Mouse (Mus musculus): ENCODE results near the gene Hnrnpll. TPM values are rescaled to one million over a fixed set of nuclear protein-coding genes. Genes with fewer than 3 reads are reported as not detected.
A peak's percentile ranks its signal among the peaks of the same experiment; 100 is the strongest.

Gene Hnrnpll
- polyA plus RNA-seq, 1 experiment from 2014 or later = 65.9 TPM

- POLR2A ChIA-PET = no interaction called here
- in situ Hi-C loops (cut with MboI; ENCODE audit: low pct_unique_long_range_greater_than_20kb) = no loop called here
- CTCF ChIA-PET = interaction anchor here (2.2 kb wide), 1 partner anchor 12 kb away, joined by 7 read pairs; no protein-coding TSS in a partner anchor
- ATAC-seq = no peak
- H3K27me3 ChIP-seq = peaks cover 10% of the 10 kb centered on the region
- DNase-seq (ENCODE audit: low read depth, low spot score) = no peak
- no peak for TF ChIP-seq CTCF (IDR thresholded peaks at IDR 0.05)
These were observed 24.5 kb upstream of the Hnrnpll start for GRCm38 (mm10) chr17:80086591-80086990.

- in situ Hi-C loops (cut with MboI; ENCODE audit: low pct_unique_long_range_greater_than_20kb) = no loop called here
- ChIA-PET CTCF (interaction anchor here (1.1 to 2.2 kb wide), 2 partner anchors 10 to 15 kb away, joined by 3 to 7 read pairs; no protein-coding TSS in a partner anchor), POLR2A (no interaction called here)
- ATAC-seq (no peak), DNase-seq (ENCODE audit: low read depth, low spot score) (no peak)
- H3K27me3 ChIP-seq = peaks cover 7% of the 10 kb centered on the region
- no peak for TF ChIP-seq CTCF (IDR thresholded peaks at IDR 0.05)
These were observed 22.3 kb upstream of the Hnrnpll start for GRCm38 (mm10) chr17:80084424-80084823.

- POLR2A ChIA-PET = interaction anchor here (0.7 kb wide), 1 partner anchor 10 kb away, joined by 3 read pairs; no protein-coding TSS in a partner anchor
- in situ Hi-C loops (cut with MboI; ENCODE audit: low pct_unique_long_range_greater_than_20kb) = no loop called here
- ATAC-seq (no peak), DNase-seq (ENCODE audit: low read depth, low spot score) (no peak)
- TF ChIP-seq CTCF (IDR thresholded peaks at IDR 0.05) = no peak
- peaks cover 7% of the 10 kb centered on the region for H3K27me3 ChIP-seq
- CTCF ChIA-PET = no interaction called here
These were observed 21.1 kb upstream of the Hnrnpll start for GRCm38 (mm10) chr17:80083223-80083622.

- no peak for DNase-seq (ENCODE audit: low read depth, low spot score)
- ChIA-PET CTCF (interaction anchor here (1.0 to 1.7 kb wide), 2 partner anchors 11 to 34 kb away, joined by 3 read pairs; no protein-coding TSS in a partner anchor), POLR2A (no interaction called here)
- TF ChIP-seq CTCF (IDR thresholded peaks at IDR 0.05) = no peak
- peaks cover 13% of the 10 kb centered on the region for H3K27me3 ChIP-seq
- in situ Hi-C loops (cut with MboI; ENCODE audit: low pct_unique_long_range_greater_than_20kb) = no loop called here
- no peak for ATAC-seq
These were observed 16.6 kb upstream of the Hnrnpll start for GRCm38 (mm10) chr17:80078726-80079125.

- no peaks in the 10 kb centered on the region for H3K27me3 ChIP-seq
- DNase-seq (ENCODE audit: low read depth, low spot score) (no peak), ATAC-seq (no peak)
- ChIA-PET POLR2A (no interaction called here), CTCF (no interaction called here)
- in situ Hi-C loops (cut with MboI; ENCODE audit: low pct_unique_long_range_greater_than_20kb) = no loop called here
- TF ChIP-seq CTCF (IDR thresholded peaks at IDR 0.05) = no peak
These were observed 5.1 kb upstream of the Hnrnpll start for GRCm38 (mm10) chr17:80067257-80067656.

GRCm38 (mm10) chr17:80063840-80064495 lies 1.8 kb upstream of the Hnrnpll start:
- POLR2A ChIA-PET = no interaction called here
- no peaks in the 10 kb centered on the region for H3K27me3 ChIP-seq
- ATAC-seq (no peak), DNase-seq (ENCODE audit: low read depth, low spot score) (no peak)
- TF ChIP-seq CTCF (IDR thresholded peaks at IDR 0.05) = no peak
- CTCF ChIA-PET = no interaction called here
- in situ Hi-C loops (cut with MboI; ENCODE audit: low pct_unique_long_range_greater_than_20kb) = no loop called here

GRCm38 (mm10) chr17:80063386-80063785 lies 1.3 kb upstream of the Hnrnpll start:
- no peaks in the 10 kb centered on the region for H3K27me3 ChIP-seq
- POLR2A ChIA-PET = interaction anchor here (0.6 to 0.7 kb wide), 2 partner anchors 69 to 141 kb away, joined by 3 read pairs; no protein-coding TSS in a partner anchor
- DNase-seq (ENCODE audit: low read depth, low spot score) (no peak), ATAC-seq (no peak)
- TF ChIP-seq CTCF (IDR thresholded peaks at IDR 0.05) = no peak
- in situ Hi-C loops (cut with MboI; ENCODE audit: low pct_unique_long_range_greater_than_20kb) = no loop called here
- CTCF ChIA-PET = no interaction called here

GRCm38 (mm10) chr17:80062620-80063010 lies 481 bp upstream of the Hnrnpll start:
- ChIA-PET CTCF (interaction anchor here (0.9 kb wide), 1 partner anchor 66 kb away, joined by 3 read pairs; no protein-coding TSS in a partner anchor), POLR2A (interaction anchor here (0.7 kb wide), 1 partner anchor 70 kb away, joined by 3 read pairs; no protein-coding TSS in a partner anchor)
- no peaks in the 10 kb centered on the region for H3K27me3 ChIP-seq
- DNase-seq (ENCODE audit: low read depth, low spot score) (no peak), ATAC-seq (no peak)
- no peak for TF ChIP-seq CTCF (IDR thresholded peaks at IDR 0.05)
- in situ Hi-C loops (cut with MboI; ENCODE audit: low pct_unique_long_range_greater_than_20kb) = no loop called here

- POLR2A ChIA-PET = interaction anchor here (0.8 to 1.8 kb wide), 3 partner anchors 20 to 1069 kb away, joined by 3 to 7 read pairs (median 3); no protein-coding TSS in a partner anchor
- DNase-seq (ENCODE audit: low read depth, low spot score) (no peak), ATAC-seq (peak; percentile 28)
- CTCF ChIA-PET = interaction anchor here (0.7 to 1.6 kb wide), 2 partner anchors 10 to 115 kb away, joined by 3 to 5 read pairs; no protein-coding TSS in a partner anchor
- no peak for TF ChIP-seq CTCF (IDR thresholded peaks at IDR 0.05)
- H3K27me3 ChIP-seq = no peaks in the 10 kb centered on the region
- in situ Hi-C loops (cut with MboI; ENCODE audit: low pct_unique_long_range_greater_than_20kb) = no loop called here
These were observed 1.0 kb downstream of the Hnrnpll start for GRCm38 (mm10) chr17:80060828-80061782.

GRCm38 (mm10) chr17:80060151-80060550 lies 2.0 kb downstream of the Hnrnpll start:
- H3K27me3 ChIP-seq = no peaks in the 10 kb centered on the region
- CTCF ChIA-PET = interaction anchor here (0.7 to 1.6 kb wide), 4 partner anchors 9 to 116 kb away, joined by 3 to 5 read pairs (median 4); no protein-coding TSS in a partner anchor
- in situ Hi-C loops (cut with MboI; ENCODE audit: low pct_unique_long_range_greater_than_20kb) = no loop called here
- TF ChIP-seq CTCF (IDR thresholded peaks at IDR 0.05) = no peak
- DNase-seq (ENCODE audit: low read depth, low spot score) (no peak), ATAC-seq (no peak)
- POLR2A ChIA-PET = interaction anchor here (0.8 to 1.8 kb wide), 3 partner anchors 20 to 1068 kb away, joined by 3 to 7 read pairs (median 3); no protein-coding TSS in a partner anchor

Measured in Patski (cell line).